Mouse (Mus musculus) myocyte (in vitro differentiated cells): ENCODE results near the gene Deaf1. TPM values are rescaled to one million over a fixed set of nuclear protein-coding genes. Genes with fewer than 3 reads are reported as not detected.

ENCODE experiments used
- H3K27me3 ChIP-seq: one replicate; pipeline ENCODE4 v1.6.1; 2011; ENCODE audit not compliant: control insufficient read depth, insufficient read depth, insufficient read length
- H3K36me3 ChIP-seq: one replicate; pipeline ENCODE4 v1.6.1; 2011; ENCODE audit not compliant: control insufficient read depth, insufficient read depth
- H3K4me2 ChIP-seq: one replicate; pipeline ENCODE4 v1.6.1; 2011; ENCODE audit warnings: low read depth, control low read depth
- H3K4me3 ChIP-seq: one replicate; pipeline ENCODE4 v1.5.1; 2011; ENCODE audit warnings: mild to moderate bottlenecking, control low read depth, moderate library complexity
- H3K79me2 ChIP-seq: one replicate; pipeline ENCODE4 v1.6.1; 2011; ENCODE audit not compliant: control insufficient read depth, insufficient read depth
- H3ac ChIP-seq: one replicate; pipeline ENCODE4 v1.6.1; 2011; ENCODE audit not compliant: control insufficient read depth, insufficient read length
- CEBPB ChIP-seq: IDR thresholded peaks from 2 replicates; pipeline ENCODE4 v1.6.1; 2011; ENCODE audit warnings: mild to moderate bottlenecking, moderate library complexity; ENCODE audit not compliant: poor library complexity, insufficient read depth, severe bottlenecking
- E2F4 ChIP-seq: IDR thresholded peaks from one replicate; pipeline ENCODE4 v1.6.1; 2011; ENCODE audit warnings: mild to moderate bottlenecking, control low read depth, moderate library complexity; ENCODE audit not compliant: insufficient read depth
- MAX ChIP-seq: IDR thresholded peaks from one replicate; pipeline ENCODE4 v1.6.1; 2011; ENCODE audit warnings: low read depth, mild to moderate bottlenecking, control low read depth
- MYOD1 ChIP-seq, 3 experiments: IDR thresholded peaks; one replicate each; pipeline ENCODE4 v1.6.1; 2011; ENCODE audit warnings: control low read depth in 2 of 3, low read depth in 2 of 3, mild to moderate bottlenecking in 2 of 3, moderate library complexity in 1 of 3; ENCODE audit not compliant: insufficient read length in 2 of 3, control insufficient read depth in 1 of 3
- MYOG ChIP-seq, 3 experiments: IDR thresholded peaks; one replicate each; pipeline ENCODE4 v1.6.1; 2011; ENCODE audit warnings: control low read depth in 2 of 3, low read depth in 2 of 3, mild to moderate bottlenecking in 2 of 3; ENCODE audit not compliant: insufficient read length in 2 of 3, control insufficient read depth in 1 of 3, insufficient read depth in 1 of 3
- POLR2A ChIP-seq: IDR thresholded peaks from one replicate; pipeline ENCODE4 v1.6.1; 2011; ENCODE audit warnings: low read depth, mild to moderate bottlenecking, control low read depth, moderate library complexity; ENCODE audit not compliant: insufficient read length
- POLR2AphosphoS2 ChIP-seq: IDR thresholded peaks from one replicate; pipeline ENCODE4 v1.6.1; 2011; ENCODE audit warnings: low read depth, control low read depth; ENCODE audit not compliant: insufficient read length
- REST ChIP-seq: IDR thresholded peaks from one replicate; pipeline ENCODE4 v1.6.1; 2011; ENCODE audit warnings: mild to moderate bottlenecking, control low read depth, moderate library complexity; ENCODE audit not compliant: insufficient read depth, insufficient read length
- SRF ChIP-seq: IDR thresholded peaks from one replicate; pipeline ENCODE4 v1.6.1; 2011; ENCODE audit warnings: low read depth; ENCODE audit not compliant: control insufficient read depth, insufficient read length
- TCF12 ChIP-seq: IDR thresholded peaks from one replicate; pipeline ENCODE4 v1.6.1; 2011; ENCODE audit warnings: mild to moderate bottlenecking, control low read depth; ENCODE audit not compliant: poor library complexity, insufficient read depth, severe bottlenecking
- TCF3 ChIP-seq: IDR thresholded peaks from one replicate; pipeline ENCODE4 v1.6.1; 2011; ENCODE audit warnings: low read depth, control low read depth; ENCODE audit not compliant: insufficient read length
- USF1 ChIP-seq: IDR thresholded peaks from one replicate; pipeline ENCODE4 v1.6.1; 2011; ENCODE audit warnings: low read depth, mild to moderate bottlenecking, control low read depth, moderate library complexity
- polyA plus RNA-seq: library from polyadenylated mRNA; unstranded; fragments of >200 nt; fragmentation: generic; extraction: Trizol; gene quantifications from one replicate; pipeline ENCODE4 v1.2.1, GENCODE M21; 2012; ENCODE audit warnings: missing spikeins

The Deaf1 gene
- polyA plus RNA-seq, 1 experiment, result 11.8 TPM

GRCm38 (mm10) chr7:141340476-141340875 lies 13.0 kb upstream of the Deaf1 start:
- no peak for TF ChIP-seq MAX
- TF ChIP-seq SRF, result no peak
- TF ChIP-seq REST, result no peak
- TF ChIP-seq E2F4, result no peak
- TF ChIP-seq TCF12, result no peak
- TF ChIP-seq POLR2A, result no peak
- no peak for TF ChIP-seq POLR2AphosphoS2
- TF ChIP-seq CEBPB, result no peak
- TF ChIP-seq MYOD1 (IDR thresholded peaks at IDR 0.05; ENCODE audit: control insufficient read depth in 1 of 3, insufficient read length in 2 of 3, low read depth in 2 of 3), result no peak
- TF ChIP-seq USF1, result no peak
- TF ChIP-seq TCF3, result no peak
- TF ChIP-seq MYOG (IDR thresholded peaks at IDR 0.05; ENCODE audit: control insufficient read depth in 1 of 3, insufficient read depth in 1 of 3, insufficient read length in 2 of 3, low read depth in 2 of 3), result no peak
- H3K4me2 ChIP-seq, result no peak overlapping the region
- no peaks in the 10 kb centered on the region for H3K79me2 ChIP-seq
- H3K27me3 ChIP-seq, result no peaks in the 10 kb centered on the region
- H3K36me3 ChIP-seq, result no peaks in the 10 kb centered on the region
- H3K4me3 ChIP-seq, result no peak overlapping the region
- H3ac ChIP-seq, result no peak overlapping the region

DNA sequence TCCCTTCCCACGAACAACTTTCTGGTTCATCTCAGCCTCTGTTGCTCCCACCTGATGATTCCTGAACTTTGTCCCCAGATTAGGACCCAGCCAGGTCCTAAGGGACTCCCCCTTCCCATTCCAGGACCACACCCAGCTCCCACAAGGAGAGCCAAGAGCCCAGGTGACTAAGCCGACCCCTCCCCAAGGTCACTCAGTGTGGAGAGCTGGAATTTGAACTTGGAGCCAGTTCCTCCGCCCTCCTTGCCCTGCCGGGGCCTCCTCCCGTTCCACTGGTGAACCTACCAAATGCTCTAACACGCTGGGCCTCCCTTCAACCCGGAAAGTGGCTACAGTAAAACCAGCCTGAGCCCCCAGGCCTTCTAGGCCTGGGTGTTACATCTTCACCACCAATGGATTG lies 12.5 kb upstream of the Deaf1 start:
- H3K27me3 ChIP-seq, result no peaks in the 10 kb centered on the region
- TF ChIP-seq MAX, result no peak
- TF ChIP-seq E2F4, result no peak
- no peak for TF ChIP-seq POLR2AphosphoS2
- no peak for TF ChIP-seq POLR2A
- no peak for TF ChIP-seq MYOD1 (IDR thresholded peaks at IDR 0.05; ENCODE audit: control insufficient read depth in 1 of 3, insufficient read length in 2 of 3, low read depth in 2 of 3)
- no peak for TF ChIP-seq REST
- TF ChIP-seq USF1, result no peak
- TF ChIP-seq SRF, result no peak
- no peak for TF ChIP-seq MYOG (IDR thresholded peaks at IDR 0.05; ENCODE audit: control insufficient read depth in 1 of 3, insufficient read depth in 1 of 3, insufficient read length in 2 of 3, low read depth in 2 of 3)
- TF ChIP-seq CEBPB, result no peak
- no peak for TF ChIP-seq TCF12
- TF ChIP-seq TCF3, result no peak
- H3K36me3 ChIP-seq, result no peaks in the 10 kb centered on the region
- no peak overlapping the region for H3K4me2 ChIP-seq
- H3ac ChIP-seq, result no peak overlapping the region
- H3K4me3 ChIP-seq, result no peak overlapping the region
- no peaks in the 10 kb centered on the region for H3K79me2 ChIP-seq

- Histone ChIP-seq H3K36me3 (no peaks in the 10 kb centered on the region), H3K27me3 (no peaks in the 10 kb centered on the region), H3K79me2 (no peaks in the 10 kb centered on the region), H3K4me2 (peak overlapping the region; percentile 6), H3ac (no peak overlapping the region), H3K4me3 (no peak overlapping the region)
- TF ChIP-seq MAX (no peak), TCF12 (no peak), E2F4 (no peak), CEBPB (no peak)
Observed at GRCm38 (mm10) chr7:141339215-141339920, 11.9 kb upstream of the Deaf1 start.

DNA sequence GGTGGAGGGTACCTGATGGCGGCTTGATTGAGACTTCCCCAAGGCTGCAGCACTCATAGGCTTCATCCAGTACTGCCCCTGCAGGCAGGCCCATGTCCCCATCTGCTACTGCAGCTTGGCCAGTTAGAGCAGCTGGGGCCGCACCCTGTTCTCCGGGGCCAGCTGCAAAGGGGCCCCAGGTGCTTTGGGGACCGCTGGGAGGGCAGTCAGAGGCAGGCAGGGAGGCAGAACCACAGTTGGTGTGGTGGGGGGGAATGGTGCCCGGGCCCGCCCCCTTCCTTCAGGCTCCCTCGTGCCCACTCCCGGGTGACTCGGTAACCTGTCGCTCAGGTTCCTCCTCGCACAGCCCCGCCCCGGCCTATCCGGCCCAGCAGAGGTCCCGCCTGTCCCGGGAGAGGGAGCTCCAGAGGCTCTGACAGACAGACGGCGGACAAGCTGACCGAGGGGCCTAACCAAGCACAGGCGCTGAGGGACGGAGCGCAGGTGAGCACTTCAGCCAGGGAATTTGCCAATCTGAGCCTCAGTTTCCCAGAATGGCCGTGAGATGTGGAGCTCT lies 11.2 kb upstream of the Deaf1 start, which contains the start of gene Eps8l2:
TSS of gene Eps8l2 (plus strand) at position 305 of the 556 bp plus-strand sequence.
- H3K36me3 ChIP-seq, result no peaks in the 10 kb centered on the region
- no peaks in the 10 kb centered on the region for H3K79me2 ChIP-seq
- no peak for TF ChIP-seq E2F4
- TF ChIP-seq MYOD1 (IDR thresholded peaks at IDR 0.05; ENCODE audit: control insufficient read depth in 1 of 3, insufficient read length in 2 of 3, low read depth in 2 of 3), result peak in 2 of 3 experiments; percentile 38 to 58
- TF ChIP-seq MYOG (IDR thresholded peaks at IDR 0.05; ENCODE audit: control insufficient read depth in 1 of 3, insufficient read depth in 1 of 3, insufficient read length in 2 of 3, low read depth in 2 of 3), result peak in 2 of 3 experiments; percentile 24 to 82
- H3K4me2 ChIP-seq, result peak within 1 kb of the TSS; percentile 6
- H3K4me3 ChIP-seq, result no peak within 1 kb of the TSS
- no peak within 1 kb of the TSS for H3ac ChIP-seq
- H3K27me3 ChIP-seq, result no peaks in the 10 kb centered on the region

DNA sequence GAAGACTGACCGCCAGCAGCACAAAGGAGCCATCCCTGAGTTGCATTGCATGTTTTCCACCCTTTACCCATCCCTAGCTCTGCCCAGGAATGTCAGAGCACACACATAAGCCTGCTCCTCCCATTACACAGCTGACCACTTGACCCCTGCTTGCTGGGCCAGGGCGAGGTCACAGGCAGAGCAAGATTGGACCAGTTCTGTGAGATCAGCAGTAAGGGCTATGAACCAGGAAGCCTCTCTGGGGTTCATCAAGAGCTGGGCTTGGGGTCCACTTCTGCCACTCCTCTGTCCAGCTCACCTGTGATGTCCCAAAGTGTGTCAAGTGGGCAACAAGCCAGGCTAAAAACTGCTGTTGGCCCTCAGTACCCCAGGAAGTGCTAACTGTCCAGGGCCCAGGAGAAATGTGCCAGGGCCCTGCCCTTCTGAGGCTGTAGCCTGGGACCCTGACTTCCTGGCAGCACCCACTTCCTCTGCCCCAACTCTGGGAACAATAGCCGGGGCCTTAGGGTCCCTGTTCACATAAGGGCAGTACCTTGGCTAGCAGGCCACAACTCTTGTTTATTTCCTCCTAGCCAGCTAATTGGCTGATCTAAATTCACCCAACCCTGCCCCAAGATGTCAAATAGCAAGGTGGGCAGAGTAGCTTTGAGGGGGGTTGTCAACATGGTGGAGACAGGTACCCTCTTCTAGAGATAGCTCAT lies 10.4 kb upstream of the Deaf1 start:
- Histone ChIP-seq H3K79me2 (no peaks in the 10 kb centered on the region), H3K4me2 (no peak overlapping the region), H3K4me3 (no peak overlapping the region), H3ac (no peak overlapping the region), H3K27me3 (no peaks in the 10 kb centered on the region), H3K36me3 (no peaks in the 10 kb centered on the region)
- TF ChIP-seq MYOG (IDR thresholded peaks at IDR 0.05; ENCODE audit: control insufficient read depth in 1 of 3, insufficient read depth in 1 of 3, insufficient read length in 2 of 3, low read depth in 2 of 3) (peak in 1 of 3 experiments; percentile 9), REST (no peak)
